Mouse (Mus musculus): Measurements from ENCODE around the gene Socs3.

GRCm38 (mm10) chr11:117973569-117973968 lies 3.7 kb upstream of the Socs3 start:
- TF ChIP-seq POLR2A (IDR thresholded peaks at IDR 0.05; ENCODE audit: insufficient read depth, low read depth, low read length) (no peak), CTCF (IDR thresholded peaks at IDR 0.05; ENCODE audit: insufficient read depth, low read depth, low read length) (no peak)
